Mouse (Mus musculus): Measurements from ENCODE around the gene Ppat.

GRCm38 (mm10) chr5:76969250-76969649 is 17.9 kb upstream of the Ppat start:
- no peak for TF ChIP-seq POLR2A (IDR thresholded peaks at IDR 0.05; ENCODE audit: borderline replicate concordance, control insufficient read depth, low read depth, low read length)
- TF ChIP-seq CTCF (IDR thresholded peaks at IDR 0.05; ENCODE audit: control insufficient read depth, insufficient read depth, low read length), result no peak

Measured in bone marrow, adult 2 months (tissue).